In genomic region chr14:61774171-61774570, GRCm38 (mm10) we compare ENCODE assay signal across 23 mouse cellular contexts.
DNase-seq lines count a peak whose midpoint lies in the region; ATAC-seq and TF ChIP-seq lines count a peak whose summit lies in the region.
"Had no signal": no experiment of that assay in that cellular context is flagged by ENCODE, and none has a peak within 500 bp of the region (broad histone marks: within the 10 kb centered on the region; RNA-seq: fewer than 3 reads in every experiment).

No protein-coding gene starts in this region.

- H3K79me2 ChIP-seq in macrophage (ENCODE audit: inconsistent target) = no peaks in the 10 kb centered on the region

- no peak for TF ChIP-seq CTCF in liver, postnatal 0 days (IDR thresholded peaks at IDR 0.05; ENCODE audit: low read depth)
- no peak for TF ChIP-seq CTCF in lung, adult 2 months (IDR thresholded peaks at IDR 0.05; ENCODE audit: insufficient read depth, low read length)

- H3K4me1 ChIP-seq in liver, postnatal 0 days (ENCODE audit: insufficient read depth) = no peaks in the 10 kb centered on the region
- H3K4me1 ChIP-seq in liver, embryonic 12.5 days = no peaks in the 10 kb centered on the region
- no peaks in the 10 kb centered on the region for H3K4me1 ChIP-seq in lung, adult 2 months (ENCODE audit: control insufficient read depth, insufficient read depth, low read length)
- H3K4me1 ChIP-seq: embryonic facial prominence, embryonic 12.5 days; embryonic facial prominence, embryonic 15.5 days; forebrain, embryonic 15.5 days; heart, embryonic 12.5 days; heart, embryonic 15.5 days; hindbrain, embryonic 10.5 days; hindbrain, embryonic 13.5 days had no signal

- no peak overlapping the region for H3K4me2 ChIP-seq in liver, postnatal 0 days (ENCODE audit: low read depth, low read length)
- H3K4me2 ChIP-seq in liver, embryonic 12.5 days = no peak overlapping the region
- H3K4me2 ChIP-seq: embryonic facial prominence, embryonic 12.5 days; embryonic facial prominence, embryonic 15.5 days; forebrain, embryonic 15.5 days; heart, embryonic 12.5 days; heart, embryonic 15.5 days; hindbrain, embryonic 13.5 days had no signal

- 0 out of 2 replicates have a peak, but pooled peaks have one; percentile 12 for ATAC-seq in liver, postnatal 0 days
- no peak for ATAC-seq in liver, embryonic 12.5 days
- ATAC-seq: CD4-positive, CD25-positive, alpha-beta regulatory T cell, adult 4 months; forebrain, embryonic 15.5 days; hindbrain, embryonic 16.5 days had no signal

- H3K27ac ChIP-seq in liver, postnatal 0 days (ENCODE audit: low read depth) = no peak overlapping the region
- H3K27ac ChIP-seq in liver, embryonic 12.5 days = no peak overlapping the region
- H3K27ac ChIP-seq in macrophage = peak overlapping the region; percentile 40
- H3K27ac ChIP-seq: embryonic facial prominence, embryonic 12.5 days; embryonic facial prominence, embryonic 15.5 days; forebrain, embryonic 15.5 days; heart, embryonic 15.5 days; hindbrain, embryonic 10.5 days; hindbrain, embryonic 13.5 days had no signal

- TF ChIP-seq EP300 in liver, postnatal 0 days (IDR thresholded peaks at IDR 0.05; ENCODE audit: low read depth) = no peak

- no peak for DNase-seq in liver, postnatal 0 days
- peak; percentile 18 for DNase-seq in lung, postnatal 36 days
- no peak for DNase-seq in lung, adult 2 months
- DNase-seq in adrenal gland, adult 18-20 months (ENCODE audit: low spot score in 2 of 2) = no peak
- no peak for DNase-seq in cerebellum, adult 18-20 months
- DNase-seq: adrenal gland, adult 8-10 months; adrenal gland, postnatal 25 days; cerebellum, adult 2 months; cerebellum, adult 9-11 months; cerebellum, postnatal 25 days; gastrocnemius, postnatal 25 days; heart, postnatal 36 days had no signal

- no peaks in the 10 kb centered on the region for H3K27me3 ChIP-seq in liver, postnatal 0 days (ENCODE audit: insufficient read depth, low read length)
- no peaks in the 10 kb centered on the region for H3K27me3 ChIP-seq in liver, embryonic 12.5 days (replicated peaks)
- H3K27me3 ChIP-seq: embryonic facial prominence, embryonic 12.5 days; embryonic facial prominence, embryonic 15.5 days; forebrain, embryonic 15.5 days; heart, embryonic 12.5 days; heart, embryonic 15.5 days; hindbrain, embryonic 13.5 days had no signal

- WGBS in liver, postnatal 0 days (ENCODE audit: insufficient replicate concordance) = 66% methylated on average over 3 of the region's 3 CpGs
- WGBS in liver, embryonic 12.5 days (ENCODE audit: insufficient replicate concordance) = 54% methylated on average over 3 of the region's 3 CpGs
- 69% methylated on average over 3 of the region's 3 CpGs for WGBS in lung, adult 2 months
- 55% methylated on average over 3 of the region's 3 CpGs for WGBS in macrophage (ENCODE audit: missing documents)

- TF ChIP-seq POLR2A in lung, adult 2 months (IDR thresholded peaks at IDR 0.05; ENCODE audit: borderline replicate concordance, extremely low read depth, low read depth, low read length) = no peak

- H3K9me3 ChIP-seq in liver, postnatal 0 days (ENCODE audit: low read length) = no peaks in the 10 kb centered on the region
- no peaks in the 10 kb centered on the region for H3K9me3 ChIP-seq in liver, embryonic 12.5 days (replicated peaks)
- H3K9me3 ChIP-seq: embryonic facial prominence, embryonic 12.5 days; embryonic facial prominence, embryonic 15.5 days; forebrain, embryonic 15.5 days; heart, embryonic 12.5 days; heart, embryonic 15.5 days; hindbrain, embryonic 10.5 days; hindbrain, embryonic 13.5 days had no signal

- no peak overlapping the region for H3K4me3 ChIP-seq in liver, postnatal 0 days (ENCODE audit: low read depth, low read length)
- no peak overlapping the region for H3K4me3 ChIP-seq in liver, embryonic 12.5 days
- no peak overlapping the region for H3K4me3 ChIP-seq in lung, adult 2 months (replicated peaks; ENCODE audit: extremely low read depth, low read depth, low read length)
- H3K4me3 ChIP-seq in macrophage (ENCODE audit: inconsistent target) = no peak overlapping the region
- H3K4me3 ChIP-seq: embryonic facial prominence, embryonic 12.5 days; embryonic facial prominence, embryonic 15.5 days; forebrain, embryonic 15.5 days; heart, embryonic 12.5 days; heart, embryonic 15.5 days; hindbrain, embryonic 10.5 days; hindbrain, embryonic 13.5 days had no signal

- H3K9ac ChIP-seq in liver, postnatal 0 days (replicated peaks) = no peak overlapping the region
- no peak overlapping the region for H3K9ac ChIP-seq in liver, embryonic 12.5 days
- H3K9ac ChIP-seq: embryonic facial prominence, embryonic 12.5 days; embryonic facial prominence, embryonic 15.5 days; forebrain, embryonic 15.5 days; heart, embryonic 12.5 days; heart, embryonic 15.5 days; hindbrain, embryonic 13.5 days had no signal

- no peaks in the 10 kb centered on the region for H3K36me3 ChIP-seq in liver, postnatal 0 days (replicated peaks; ENCODE audit: insufficient read depth, low read length)
- H3K36me3 ChIP-seq in liver, embryonic 12.5 days = no peaks in the 10 kb centered on the region
- no peaks in the 10 kb centered on the region for H3K36me3 ChIP-seq in macrophage (ENCODE audit: inconsistent target)
- H3K36me3 ChIP-seq: embryonic facial prominence, embryonic 12.5 days; embryonic facial prominence, embryonic 15.5 days; forebrain, embryonic 15.5 days; heart, embryonic 12.5 days; heart, embryonic 15.5 days; hindbrain, embryonic 10.5 days; hindbrain, embryonic 13.5 days had no signal
